Mouse (Mus musculus) kidney, adult 8-10 months (tissue): Measurements from ENCODE around the gene Dusp3.

Source experiments
- DNase-seq, 2 experiments: peaks; one replicate each; pipeline ENCODE4 v3.0.0; 2022

Gene Dusp3

GRCm38 (mm10) chr11:101928030-101928762, 58.6 kb downstream of the Dusp3 start:
- DNase-seq = peak in 1 of 2 experiments; percentile 38

GRCm38 (mm10) chr11:101926951-101927589, 59.7 kb downstream of the Dusp3 start:
- no peak for DNase-seq

GRCm38 (mm10) chr11:101925636-101926035, 61.2 kb downstream of the Dusp3 start:
- no peak for DNase-seq

- no peak for DNase-seq
Measured at GRCm38 (mm10) chr11:101924441-101924976, 62.3 kb downstream of the Dusp3 start.

GRCm38 (mm10) chr11:101923988-101924387, 62.8 kb downstream of the Dusp3 start:
- DNase-seq = no peak

- DNase-seq = no peak
Measured at GRCm38 (mm10) chr11:101921361-101921952, 65.4 kb downstream of the Dusp3 start.
